Mouse (Mus musculus) embryonic fibroblast, embryonic 13.5 days (primary cell): Measurements from ENCODE around the gene Ccdc136.

Experiments
- CTCF ChIP-seq: IDR thresholded peaks from 2 replicates; pipeline ENCODE4 v1.5.1; 2011; ENCODE audit warnings: mild to moderate bottlenecking, control low read depth, low read length, moderate library complexity, borderline replicate concordance; ENCODE audit not compliant: insufficient read depth
- POLR2A ChIP-seq: IDR thresholded peaks from 2 replicates; pipeline ENCODE4 v1.6.1; 2011; ENCODE audit warnings: low read depth, mild to moderate bottlenecking, control low read depth, low read length, moderate library complexity

- no peak for TF ChIP-seq CTCF
- no peak for TF ChIP-seq POLR2A
Observed at GRCm38 (mm10) chr6:29365277-29365676, 30.8 kb upstream of the Ccdc136 start.
